Mouse (Mus musculus) heart, embryonic 12.5 days (tissue): ENCODE measurements around the gene Capn5. TPM values are rescaled to one million over a fixed set of nuclear protein-coding genes. Genes with fewer than 3 reads are reported as not detected.

Experiments
- ATAC-seq: fragments of 200-750 bp; cut with Nextera tagmentation; 2 replicates; pipeline ENCODE4 v1.8.0; 2017; ENCODE audit warnings: moderate TSS enrichment, moderate library complexity; ENCODE audit not compliant: insufficient number of reproducible peaks, low FRiP score
- H3K27ac ChIP-seq: fragments of 300-500 bp; sonication (generic); 2 replicates; pipeline ENCODE4 v1.5.1; 2016; ENCODE audit warnings: mild to moderate bottlenecking, moderate library complexity; ENCODE audit not compliant: poor library complexity, severe bottlenecking
- H3K27me3 ChIP-seq: fragments of 300-500 bp; sonication (generic); replicated peaks from 2 replicates; pipeline ENCODE4 v1.6.1; 2016; ENCODE audit warnings: mild to moderate bottlenecking, moderate library complexity
- H3K36me3 ChIP-seq: fragments of 300-500 bp; sonication (generic); 2 replicates; pipeline ENCODE4 v1.6.1; 2016; ENCODE audit warnings: mild to moderate bottlenecking, moderate library complexity
- H3K4me1 ChIP-seq: fragments of 300-500 bp; sonication (generic); replicated peaks from 2 replicates; pipeline ENCODE4 v1.6.1; 2016; ENCODE audit warnings: mild to moderate bottlenecking
- H3K4me2 ChIP-seq: fragments of 300-500 bp; sonication (generic); 2 replicates; pipeline ENCODE4 v1.6.1; 2016; ENCODE audit warnings: mild to moderate bottlenecking, moderate library complexity
- H3K4me3 ChIP-seq: fragments of 300-500 bp; sonication (generic); 2 replicates; pipeline ENCODE4 v1.5.1; 2016; ENCODE audit warnings: mild to moderate bottlenecking
- H3K9ac ChIP-seq: fragments of 300-500 bp; sonication (generic); 2 replicates; pipeline ENCODE4 v1.6.1; 2016; ENCODE audit warnings: mild to moderate bottlenecking, moderate library complexity
- H3K9me3 ChIP-seq: fragments of 300-500 bp; sonication (generic); replicated peaks from 2 replicates; pipeline ENCODE4 v1.6.1; 2016; ENCODE audit warnings: mild to moderate bottlenecking, moderate library complexity
- WGBS: fragments of 180-500 bp; shearing (Covaris S2); methylation state at CpG from one replicate; pipeline ENCODE4 v1.1.7; 2016; 5-methylcytosine and 5-hydroxymethylcytosine counted together
- polyA plus RNA-seq: library from polyadenylated mRNA; unstranded; fragments of >200 nt; fragmentation: Nextera tagmentation; extraction: Ambion mirVana; gene quantifications from 2 replicates; pipeline ENCODE4 v1.2.1, GENCODE M21; 2016

Gene Capn5
- polyA plus RNA-seq, 1 experiment from 2014 or later, result 8.0 TPM

- H3K4me1 ChIP-seq, result peaks cover 40% of the 10 kb centered on the region
- H3K9ac ChIP-seq, result no peak overlapping the region
- no peak overlapping the region for H3K4me3 ChIP-seq
- H3K4me2 ChIP-seq, result peak overlapping the region; percentile 33
- H3K9me3 ChIP-seq, result no peaks in the 10 kb centered on the region
- WGBS, result 24% methylated on average over 12 of the region's 12 CpGs
- ATAC-seq, result peak; percentile 54
- peaks cover 7% of the 10 kb centered on the region; the same call in 1 of the 2 replicates for H3K36me3 ChIP-seq
- no peaks in the 10 kb centered on the region for H3K27me3 ChIP-seq
- H3K27ac ChIP-seq, result peak overlapping the region; percentile 47
These were observed 93.4 kb downstream of the Capn5 start for GRCm38 (mm10) chr7:98084541-98085293.

- Histone ChIP-seq H3K27ac (0 out of 2 replicates have a peak overlapping the region, but pooled peaks have one; percentile 1), H3K4me2 (no peak overlapping the region)
- 33% methylated on average over 5 of the region's 5 CpGs for WGBS
These were observed 95.7 kb downstream of the Capn5 start for GRCm38 (mm10) chr7:98082376-98082775.

GRCm38 (mm10) chr7:98077453-98077852 is 100.6 kb downstream of the Capn5 start:
- Histone ChIP-seq H3K4me1 (peaks cover 10% of the 10 kb centered on the region), H3K4me3 (no peak overlapping the region), H3K4me2 (no peak overlapping the region), H3K9ac (no peak overlapping the region), H3K27me3 (no peaks in the 10 kb centered on the region), H3K36me3 (peaks cover 34% of the 10 kb centered on the region), H3K9me3 (no peaks in the 10 kb centered on the region), H3K27ac (no peak overlapping the region)
- ATAC-seq, result no peak
- WGBS, result 74% methylated on average over 11 of the region's 11 CpGs

More at GRCm38 (mm10) chr7:98082376-98082775, 95.7 kb downstream of the Capn5 start:
- peaks cover 43% of the 10 kb centered on the region for H3K4me1 ChIP-seq
- no peak for ATAC-seq
- H3K36me3 ChIP-seq, result peaks cover 17% of the 10 kb centered on the region
- no peak overlapping the region for H3K4me3 ChIP-seq
- H3K9ac ChIP-seq, result no peak overlapping the region
- no peaks in the 10 kb centered on the region for H3K27me3 ChIP-seq
- H3K9me3 ChIP-seq, result no peaks in the 10 kb centered on the region

GRCm38 (mm10) chr7:98071620-98072019 is 106.5 kb downstream of the Capn5 start:
- 31% methylated on average over 5 of the region's 5 CpGs for WGBS

More at GRCm38 (mm10) chr7:98071620-98072019, 106.5 kb downstream of the Capn5 start:
- Histone ChIP-seq H3K4me1 (no peaks in the 10 kb centered on the region), H3K27ac (no peak overlapping the region), H3K4me2 (no peak overlapping the region), H3K36me3 (peaks cover 11% of the 10 kb centered on the region; the same call in 1 of the 2 replicates), H3K4me3 (no peak overlapping the region), H3K9me3 (no peaks in the 10 kb centered on the region), H3K9ac (no peak overlapping the region), H3K27me3 (no peaks in the 10 kb centered on the region)
- ATAC-seq, result no peak

Other genes starting within 250 kb of the Capn5 start
- gene Myo7a, start 58.8 kb downstream of the Capn5 start, polyA plus RNA-seq, result 13.6 and 14.4 TPM in 2 replicates
- gene Omp, start 32.8 kb downstream of the Capn5 start, polyA plus RNA-seq, result 0.19 and 0.20 TPM in 2 replicates
- 0.10 TPM in 1 of 2 replicates, not detected in the other for gene B3gnt6, start 21.2 kb upstream of the Capn5 start, polyA plus RNA-seq
- 22.9 and 23.2 TPM in 2 replicates for gene Acer3, start 142.9 kb upstream of the Capn5 start, polyA plus RNA-seq
- 6.3 and 7.0 TPM in 2 replicates for gene Tsku, start 183.1 kb upstream of the Capn5 start, polyA plus RNA-seq